Mouse (Mus musculus): Measurements from ENCODE around the gene Ccnl1. TPM values are rescaled to one million over a fixed set of nuclear protein-coding genes. Genes with fewer than 3 reads are reported as not detected.

The Ccnl1 gene
- 22.7 and 39.4 TPM in 2 replicates for polyA plus RNA-seq (2012; rRNA removed)

- DNase-seq (ENCODE audit: low read depth, low spot score), result peak; percentile 53
- WGBS, result under 1% methylated on average over 70 of the region's 70 CpGs
These were observed at the start of gene Ccnl1 for GRCm38 (mm10) chr3:65958102-65958839. Ccnl1 (minus strand) TSS chr3:65958249.

GRCm38 (mm10) chr3:66004989-66005388 is 46.9 kb upstream of the Ccnl1 start:
- DNase-seq (ENCODE audit: low read depth, low spot score), result no peak
- WGBS, result 84% methylated on average over 4 of the region's 4 CpGs

GRCm38 (mm10) chr3:66004220-66004951 is 46.3 kb upstream of the Ccnl1 start:
- WGBS, result 67% methylated on average over 7 of the region's 7 CpGs
- DNase-seq (ENCODE audit: low read depth, low spot score), result no peak

- 76% methylated on average over 2 of the region's 2 CpGs for WGBS
- DNase-seq (ENCODE audit: low read depth, low spot score), result no peak
These were observed 42.4 kb upstream of the Ccnl1 start for GRCm38 (mm10) chr3:66000400-66000799.

GRCm38 (mm10) chr3:65997360-65998008 is 39.4 kb upstream of the Ccnl1 start:
- WGBS, result 60% methylated on average over 7 of the region's 7 CpGs
- DNase-seq (ENCODE audit: low read depth, low spot score), result no peak

GRCm38 (mm10) chr3:65992395-65993340 is 34.6 kb upstream of the Ccnl1 start:
- 72% methylated on average over 11 of the region's 11 CpGs for WGBS
- DNase-seq (ENCODE audit: low read depth, low spot score), result no peak

GRCm38 (mm10) chr3:65990957-65991646 is 33.1 kb upstream of the Ccnl1 start:
- WGBS, result 2% methylated on average over 3 of the region's 3 CpGs
- DNase-seq (ENCODE audit: low read depth, low spot score), result no peak

GRCm38 (mm10) chr3:65990524-65990923 is 32.5 kb upstream of the Ccnl1 start:
- WGBS, result 68% methylated on average over 4 of the region's 4 CpGs
- DNase-seq (ENCODE audit: low read depth, low spot score), result no peak

- DNase-seq (ENCODE audit: low read depth, low spot score), result peak; percentile 50
- 35% methylated on average over 8 of the region's 8 CpGs for WGBS
These were observed 30.9 kb upstream of the Ccnl1 start for GRCm38 (mm10) chr3:65988711-65989495.

GRCm38 (mm10) chr3:65976296-65976695 is 18.2 kb upstream of the Ccnl1 start:
- 70% methylated on average over 3 of the region's 3 CpGs for WGBS
- no peak for DNase-seq (ENCODE audit: low read depth, low spot score)

GRCm38 (mm10) chr3:65975317-65975716 is 17.3 kb upstream of the Ccnl1 start:
- DNase-seq (ENCODE audit: low read depth, low spot score), result no peak
- 11% methylated on average over 5 of the region's 5 CpGs for WGBS

GRCm38 (mm10) chr3:65974232-65975058 is 16.4 kb upstream of the Ccnl1 start:
- DNase-seq (ENCODE audit: low read depth, low spot score), result peak; percentile 75

GRCm38 (mm10) chr3:65973501-65974231 is 15.6 kb upstream of the Ccnl1 start:
- WGBS, result 19% methylated on average over 8 of the region's 8 CpGs
- DNase-seq (ENCODE audit: low read depth, low spot score), result no peak

More at GRCm38 (mm10) chr3:65974232-65975058, 16.4 kb upstream of the Ccnl1 start:
- WGBS, result under 1% methylated on average over 43 of the region's 43 CpGs

- DNase-seq (ENCODE audit: low read depth, low spot score), result no peak
- 87% methylated on average over 3 of the region's 3 CpGs for WGBS
These were observed 11.1 kb upstream of the Ccnl1 start for GRCm38 (mm10) chr3:65969196-65969595.

- 98% methylated on average over 1 of the region's 1 CpGs for WGBS
- no peak for DNase-seq (ENCODE audit: low read depth, low spot score)
These were observed 8.3 kb upstream of the Ccnl1 start for GRCm38 (mm10) chr3:65966360-65966759.

GRCm38 (mm10) chr3:65962270-65962930 is 4.4 kb upstream of the Ccnl1 start:
- 67% methylated on average over 4 of the region's 4 CpGs for WGBS

More at GRCm38 (mm10) chr3:65962270-65962930, 4.4 kb upstream of the Ccnl1 start:
- DNase-seq (ENCODE audit: low read depth, low spot score), result no peak

Measured in large intestine, adult 2 months (tissue).